23 mouse cellular contexts compared by ENCODE assay signal in the genomic region with DNA sequence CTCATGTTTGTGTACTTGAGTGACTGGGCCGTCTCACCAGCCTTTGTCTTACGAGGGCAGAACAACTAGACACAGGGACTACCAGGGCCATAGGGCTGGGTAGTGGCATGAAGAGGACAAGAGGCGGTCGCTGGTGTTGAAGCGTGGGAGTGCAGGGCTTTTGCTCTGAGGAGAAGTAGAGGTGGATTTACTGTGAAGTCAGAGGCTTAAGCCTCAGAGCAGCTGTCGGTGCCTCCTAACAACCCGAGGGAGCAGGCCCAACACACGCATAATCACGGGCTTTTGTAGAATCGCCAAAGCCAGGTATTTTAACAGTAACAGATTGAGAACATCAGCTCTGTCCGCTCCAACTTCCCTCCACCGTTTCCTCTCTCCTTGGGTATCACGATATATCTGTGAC. TPM values are rescaled to one million over a fixed set of nuclear protein-coding genes. Genes with fewer than 3 reads are reported as not detected.
"Had no signal": no experiment of that assay in that cellular context is flagged by ENCODE, and none has a peak within 500 bp of the region (broad histone marks: within the 10 kb centered on the region; RNA-seq: fewer than 3 reads in every experiment).

No protein-coding gene starts in this region.

- H3K9ac ChIP-seq: heart, embryonic 12.5 days; hindbrain, embryonic 12.5 days; hindbrain, embryonic 14.5 days; intestine, embryonic 15.5 days; limb, embryonic 13.5 days; limb, embryonic 15.5 days had no signal

- H3K36me3 ChIP-seq: heart, embryonic 10.5 days; heart, embryonic 12.5 days; hindbrain, embryonic 10.5 days; hindbrain, embryonic 12.5 days; intestine, embryonic 15.5 days; limb, embryonic 13.5 days; limb, embryonic 15.5 days had no signal

- H3K4me3 ChIP-seq: gastrocnemius, adult 2 months; heart, embryonic 10.5 days; heart, embryonic 12.5 days; hindbrain, embryonic 10.5 days; hindbrain, embryonic 12.5 days; intestine, embryonic 15.5 days; limb, embryonic 13.5 days; limb, embryonic 15.5 days had no signal

- DNase-seq: gastrocnemius, adult 2 months; gastrocnemius, postnatal 10 days; gastrocnemius, postnatal 25 days; heart, adult 18-20 months; heart, postnatal 10 days; heart, postnatal 4 days; kidney, adult 18-20 months; kidney, adult 8-10 months; kidney, postnatal 10 days; layer of hippocampus, adult 9-11 months; layer of hippocampus, postnatal 36 days; left cerebral cortex, postnatal 4 days had no signal

- H3K27ac ChIP-seq: gastrocnemius, adult 2 months; heart, embryonic 10.5 days; hindbrain, embryonic 10.5 days; hindbrain, embryonic 12.5 days; hindbrain, embryonic 14.5 days; intestine, embryonic 15.5 days; limb, embryonic 13.5 days; limb, embryonic 15.5 days had no signal

- ATAC-seq: hindbrain, embryonic 16.5 days; inflammation-experienced regulatory T-cells, adult 6 months; intestine, embryonic 15.5 days; intestine, postnatal 0 days had no signal

- H3K4me1 ChIP-seq: heart, embryonic 10.5 days; heart, embryonic 12.5 days; intestine, embryonic 15.5 days; limb, embryonic 13.5 days; limb, embryonic 15.5 days had no signal

- H3K9me3 ChIP-seq: heart, embryonic 10.5 days; heart, embryonic 12.5 days; hindbrain, embryonic 10.5 days; hindbrain, embryonic 12.5 days; intestine, embryonic 15.5 days; limb, embryonic 13.5 days; limb, embryonic 15.5 days had no signal

- H3K27me3 ChIP-seq: intestine, embryonic 15.5 days; limb, embryonic 15.5 days had no signal

- H3K4me2 ChIP-seq: heart, embryonic 12.5 days; hindbrain, embryonic 12.5 days; hindbrain, embryonic 14.5 days; intestine, embryonic 15.5 days; limb, embryonic 13.5 days; limb, embryonic 15.5 days had no signal

RNA-seq across cellular contexts. Expression of a gene that starts 44.0 kb away (rescaled TPM):
- polyA plus RNA-seq: hindbrain, embryonic 14.5 days; inflammation-experienced regulatory T-cells, adult 6 months; intestine, postnatal 0 days had no signal
